Mouse (Mus musculus): ENCODE measurements around the gene Dcst1.

DNA sequence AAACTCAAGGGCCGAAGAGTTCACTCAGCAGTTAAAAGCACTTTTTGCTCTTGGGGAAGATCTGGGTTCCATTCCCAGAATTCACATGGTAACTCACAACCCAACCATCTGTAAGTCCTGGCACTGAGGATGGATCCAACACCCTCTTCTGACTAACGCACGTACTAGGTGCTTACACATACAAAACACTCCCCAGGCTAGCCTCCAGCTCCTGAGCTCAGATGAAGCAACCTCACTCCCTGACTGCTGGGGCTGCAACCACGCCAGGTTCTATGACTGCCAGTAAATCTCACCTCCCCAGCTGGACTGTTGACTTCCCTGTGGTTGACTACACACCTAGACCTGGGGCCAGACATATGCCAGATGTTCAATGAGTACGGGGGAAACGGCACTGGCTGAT, 41.8 kb upstream of the Dcst1 start:
- TF ChIP-seq POLR2A (IDR thresholded peaks at IDR 0.05; ENCODE audit: control insufficient read depth, low read depth, low read length) = no peak
- no peak for TF ChIP-seq CTCF (IDR thresholded peaks at IDR 0.05; ENCODE audit: control insufficient read depth, insufficient read depth, insufficient replicate concordance, low read depth, low read length)
